Mouse (Mus musculus) cortical plate, adult 2 months (tissue): Measurements from ENCODE around the gene Phka1.

Source experiments
- CTCF ChIP-seq: fragments of 200-500 bp; IDR thresholded peaks from 2 replicates; pipeline ENCODE4 v1.5.1; 2011; ENCODE audit warnings: mild to moderate bottlenecking, control low read depth, low read length; ENCODE audit not compliant: insufficient read depth; ENCODE audit errors: extremely low read depth
- POLR2A ChIP-seq: fragments of 200-500 bp; IDR thresholded peaks from 2 replicates; pipeline ENCODE4 v1.6.1; 2011; ENCODE audit warnings: mild to moderate bottlenecking, low read length, control low read depth; ENCODE audit not compliant: insufficient read depth; ENCODE audit errors: extremely low read depth

- TF ChIP-seq CTCF (no peak), POLR2A (no peak)
Measured at GRCm38 (mm10) chrX:102601269-102601668, 42.8 kb downstream of the Phka1 start.
